Mouse (Mus musculus): ENCODE results near the gene Ifitm6. TPM values are rescaled to one million over a fixed set of nuclear protein-coding genes. Genes with fewer than 3 reads are reported as not detected.
A peak's percentile ranks its signal among the peaks of the same experiment; 100 is the strongest.
"Not testable (repeated sequence)": the region's sequence is repeated elsewhere in the genome, so short reads cannot be mapped to it uniquely, and the experiment has no call there.

The Ifitm6 gene
- polyA plus RNA-seq, 1 experiment from 2014 or later = 0.27 TPM

DNA sequence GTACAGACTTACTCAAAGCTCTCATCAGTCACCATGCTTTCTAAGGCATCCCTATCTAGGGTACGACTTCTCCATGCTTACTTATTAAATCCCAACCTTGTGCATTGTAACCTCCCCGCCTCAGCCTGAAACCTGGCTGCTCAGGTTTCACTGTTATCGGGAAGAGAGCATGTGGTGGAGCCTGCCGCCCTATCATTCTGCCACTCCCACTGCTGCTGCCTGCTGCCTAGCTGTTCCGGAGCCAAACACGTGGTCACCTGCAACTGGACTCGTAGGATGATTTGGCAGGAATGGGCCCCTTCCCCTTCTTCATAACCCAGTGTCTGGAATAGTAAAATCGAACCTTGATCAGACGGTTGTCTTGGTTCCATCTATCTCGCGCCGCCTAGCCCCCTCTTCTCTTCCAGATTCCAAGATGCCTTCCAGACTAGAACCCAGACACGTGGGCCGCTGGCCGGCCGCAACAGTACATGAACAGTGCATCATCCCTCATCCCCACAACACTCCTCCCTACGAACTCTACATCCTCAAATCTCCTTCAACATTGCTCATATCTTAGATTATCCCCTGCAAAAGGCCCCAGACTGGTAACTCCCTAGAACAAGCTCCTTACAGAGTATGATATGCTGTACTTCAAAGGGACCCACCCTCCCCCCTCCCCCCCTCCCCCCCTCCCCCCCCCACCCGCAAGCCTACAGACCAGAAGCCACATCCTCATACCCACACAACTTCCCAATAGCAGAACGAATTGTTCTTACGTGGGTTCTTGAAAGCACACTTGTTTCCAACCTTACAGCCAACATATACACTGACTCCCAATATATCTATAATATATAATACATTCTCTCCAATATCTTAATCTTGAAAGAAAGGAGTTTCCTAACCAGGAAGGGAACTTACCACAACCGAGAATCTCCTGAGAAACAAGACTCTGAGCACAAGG is 20.6 kb upstream of the Ifitm6 start:
- Histone ChIP-seq H3K4me2 (ENCODE audit: low read length) (no peak overlapping the region), H3K9ac (ENCODE audit: low read length) (no peak overlapping the region), H3K27me3 (replicated peaks; ENCODE audit: control insufficient read depth, insufficient read depth, low read length) (no peaks in the 10 kb centered on the region), H3K36me3 (ENCODE audit: control insufficient read depth, insufficient read depth, low read length) (no peaks in the 10 kb centered on the region), H3K4me1 (ENCODE audit: control insufficient read depth, insufficient read depth, low read length) (no peaks in the 10 kb centered on the region), H3K9me3 (replicated peaks; ENCODE audit: control insufficient read depth, low read length) (no peaks in the 10 kb centered on the region), H3K4me3 (ENCODE audit: low read depth, low read length) (no peak overlapping the region), H3K27ac (ENCODE audit: low read depth, low read length) (no peak overlapping the region)
- 85% methylated on average over 20 of the region's 21 CpGs for WGBS
- no peak for ATAC-seq
- DNase-seq (ENCODE audit: low spot score) = no peak

DNA sequence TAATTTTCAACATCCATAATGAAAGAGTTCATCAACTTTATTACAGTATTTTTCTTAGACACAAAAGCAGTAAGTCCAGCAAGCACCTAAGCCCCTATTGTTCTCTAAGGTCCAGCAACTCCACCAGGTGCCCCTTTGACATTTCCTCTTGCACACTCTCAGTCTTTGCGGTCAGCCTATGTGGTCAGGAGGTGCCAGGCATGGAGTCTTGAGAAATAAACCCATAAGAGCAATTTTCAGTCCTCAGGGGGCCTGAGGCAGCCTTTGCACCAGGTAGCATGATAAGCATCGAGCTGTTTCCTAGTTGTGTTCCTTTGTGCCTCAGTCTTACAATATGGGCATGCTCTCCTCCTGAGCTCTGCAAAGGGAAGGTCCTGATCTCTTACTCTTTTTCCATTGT is 18.9 kb upstream of the Ifitm6 start:
- H3K9me3 ChIP-seq (replicated peaks; ENCODE audit: control insufficient read depth, low read length); ATAC-seq; H3K27ac ChIP-seq (ENCODE audit: low read depth, low read length); H3K4me3 ChIP-seq (ENCODE audit: low read depth, low read length); H3K36me3 ChIP-seq (ENCODE audit: control insufficient read depth, insufficient read depth, low read length); DNase-seq (ENCODE audit: low spot score); H3K9ac ChIP-seq (ENCODE audit: low read length); H3K27me3 ChIP-seq (replicated peaks; ENCODE audit: control insufficient read depth, insufficient read depth, low read length); H3K4me1 ChIP-seq (ENCODE audit: control insufficient read depth, insufficient read depth, low read length); H3K4me2 ChIP-seq (ENCODE audit: low read length): not testable (repeated sequence)
- WGBS = 82% methylated on average over 1 of the region's 2 CpGs

DNA sequence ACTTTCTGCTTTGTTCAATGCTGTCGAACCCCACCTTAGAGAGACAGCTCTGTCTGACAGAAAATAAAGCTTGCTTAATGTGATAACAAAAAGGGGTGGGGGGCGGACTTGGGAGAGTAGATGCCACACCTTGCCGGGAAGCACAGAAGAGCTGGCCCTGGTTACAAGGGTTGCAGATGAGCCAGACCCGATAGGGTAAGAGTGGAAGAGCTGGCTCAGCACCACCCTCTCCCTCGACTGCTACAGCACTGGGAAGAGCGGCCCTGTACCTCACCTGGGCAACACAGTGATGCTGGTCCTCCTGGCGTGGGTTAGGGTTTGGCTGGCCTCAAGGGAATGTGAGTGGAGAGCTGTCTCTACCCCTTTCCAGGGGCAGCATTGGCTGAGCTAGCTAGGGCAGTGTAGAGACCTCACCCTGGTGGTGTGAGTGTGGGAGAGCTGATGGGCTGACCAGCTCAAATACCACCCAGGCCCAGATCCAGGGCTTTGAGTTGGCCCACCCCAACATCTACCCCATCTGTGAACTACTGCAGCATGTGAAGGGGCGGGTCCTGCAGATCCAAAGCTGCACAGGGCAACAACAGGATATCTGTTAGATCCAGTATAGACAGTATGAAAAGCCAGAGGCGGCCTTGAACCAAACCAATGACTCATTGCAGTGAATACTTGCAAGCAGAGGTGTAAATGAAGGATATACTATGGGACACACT is 14.9 kb upstream of the Ifitm6 start:
- H3K4me1 ChIP-seq (ENCODE audit: control insufficient read depth, insufficient read depth, low read length) = no peaks in the 10 kb centered on the region
- DNase-seq (ENCODE audit: low spot score) = no peak
- WGBS = 80% methylated on average over 9 of the region's 9 CpGs
- no peak overlapping the region for H3K4me3 ChIP-seq (ENCODE audit: low read depth, low read length)
- H3K4me2 ChIP-seq (ENCODE audit: low read length) = no peak overlapping the region
- no peaks in the 10 kb centered on the region for H3K9me3 ChIP-seq (replicated peaks; ENCODE audit: control insufficient read depth, low read length)
- no peak for ATAC-seq
- H3K27me3 ChIP-seq (replicated peaks; ENCODE audit: control insufficient read depth, insufficient read depth, low read length) = no peaks in the 10 kb centered on the region
- H3K27ac ChIP-seq (ENCODE audit: low read depth, low read length) = no peak overlapping the region
- no peak overlapping the region for H3K9ac ChIP-seq (ENCODE audit: low read length)
- no peaks in the 10 kb centered on the region for H3K36me3 ChIP-seq (ENCODE audit: control insufficient read depth, insufficient read depth, low read length)

DNA sequence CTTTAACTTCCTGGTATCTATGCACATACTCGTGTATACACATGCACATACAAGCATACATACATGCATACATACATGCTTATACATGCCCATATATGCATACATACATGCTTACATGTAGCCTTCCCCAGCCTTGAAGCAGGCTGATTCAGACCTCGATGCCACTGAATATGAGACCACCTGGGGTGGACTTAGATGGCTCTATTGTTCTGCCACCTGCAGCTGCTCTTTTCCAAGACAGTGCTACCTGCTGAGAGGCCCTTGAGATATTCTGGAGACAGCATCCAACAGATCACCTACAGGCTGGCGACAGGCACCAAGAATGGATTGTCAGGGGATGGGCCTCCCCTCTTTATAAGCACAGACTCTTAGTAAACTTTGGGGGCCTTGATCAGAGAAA is 12.7 kb upstream of the Ifitm6 start:
- peaks cover 3% of the 10 kb centered on the region; the same call in 1 of the 2 replicates for H3K4me1 ChIP-seq (ENCODE audit: control insufficient read depth, insufficient read depth, low read length)
- 34% methylated on average over 3 of the region's 3 CpGs for WGBS
- DNase-seq (ENCODE audit: low spot score) (no peak), ATAC-seq (no peak)
- H3K4me3 ChIP-seq (ENCODE audit: low read depth, low read length) = no peak overlapping the region
- H3K27ac ChIP-seq (ENCODE audit: low read depth, low read length) = no peak overlapping the region
- no peaks in the 10 kb centered on the region for H3K9me3 ChIP-seq (replicated peaks; ENCODE audit: control insufficient read depth, low read length)
- no peak overlapping the region for H3K4me2 ChIP-seq (ENCODE audit: low read length)
- H3K36me3 ChIP-seq (ENCODE audit: control insufficient read depth, insufficient read depth, low read length) = no peaks in the 10 kb centered on the region
- H3K27me3 ChIP-seq (replicated peaks; ENCODE audit: control insufficient read depth, insufficient read depth, low read length) = no peaks in the 10 kb centered on the region
- H3K9ac ChIP-seq (ENCODE audit: low read length) = no peak overlapping the region

DNA sequence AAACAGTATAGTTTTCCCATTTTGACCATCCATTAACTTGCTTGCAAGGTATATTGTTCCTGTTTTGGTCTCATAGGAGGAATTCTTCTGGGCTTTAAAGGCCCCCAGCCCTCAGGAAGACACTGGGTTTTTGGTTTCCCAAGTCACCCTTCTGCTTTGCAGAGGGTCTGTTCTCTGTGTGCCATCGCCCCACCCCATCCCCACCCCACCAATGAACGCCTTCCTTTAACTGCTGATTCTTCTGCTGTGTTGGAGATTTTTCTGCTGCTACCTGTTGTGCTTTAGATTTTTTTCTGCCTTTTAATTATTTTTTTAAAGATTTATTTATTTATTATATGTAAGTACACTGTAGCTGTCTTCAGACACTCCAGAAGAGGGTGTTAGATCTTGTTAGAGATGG is 11.1 kb upstream of the Ifitm6 start, which contains the start of gene Gm17387:
Gene Gm17387, plus strand, starts transcription at position 301 of the 400 bp plus-strand sequence.
- ATAC-seq = no peak
- H3K4me1 ChIP-seq (ENCODE audit: control insufficient read depth, insufficient read depth, low read length) = peaks cover 3% of the 10 kb centered on the region; the same call in 1 of the 2 replicates
- no peaks in the 10 kb centered on the region for H3K27me3 ChIP-seq (replicated peaks; ENCODE audit: control insufficient read depth, insufficient read depth, low read length)
- no peaks in the 10 kb centered on the region for H3K36me3 ChIP-seq (ENCODE audit: control insufficient read depth, insufficient read depth, low read length)
- no peaks in the 10 kb centered on the region for H3K9me3 ChIP-seq (replicated peaks; ENCODE audit: control insufficient read depth, low read length)
- no peak within 1 kb of the TSS for H3K9ac ChIP-seq (ENCODE audit: low read length)
- no peak for DNase-seq (ENCODE audit: low spot score)
- no peak within 1 kb of the TSS for H3K4me2 ChIP-seq (ENCODE audit: low read length)
- H3K27ac ChIP-seq (ENCODE audit: low read depth, low read length) = no peak within 1 kb of the TSS
- H3K4me3 ChIP-seq (ENCODE audit: low read depth, low read length) = no peak within 1 kb of the TSS
- WGBS = 93% methylated on average over 2 of the region's 2 CpGs

DNA sequence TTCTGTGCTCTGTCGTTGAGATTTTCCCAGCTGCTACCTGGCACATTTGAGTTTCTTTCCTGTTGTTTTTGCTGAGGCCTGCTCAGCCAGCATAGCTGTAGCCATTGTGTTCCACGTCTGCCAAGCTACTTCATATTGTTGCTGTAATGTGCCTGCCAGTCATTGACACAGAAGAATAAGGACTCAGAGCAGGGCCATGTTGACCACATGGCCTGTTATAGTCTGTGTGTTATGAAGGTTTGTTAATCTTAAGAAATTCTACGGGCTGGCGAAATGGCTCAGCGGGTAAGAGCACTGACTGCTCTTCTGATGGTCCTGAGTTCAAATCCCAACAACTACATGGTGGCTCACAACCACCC is 9.0 kb upstream of the Ifitm6 start:
- Histone ChIP-seq H3K4me1 (ENCODE audit: control insufficient read depth, insufficient read depth, low read length) (peaks cover 3% of the 10 kb centered on the region; the same call in 1 of the 2 replicates), H3K9me3 (replicated peaks; ENCODE audit: control insufficient read depth, low read length) (no peaks in the 10 kb centered on the region), H3K4me3 (ENCODE audit: low read depth, low read length) (no peak overlapping the region), H3K4me2 (ENCODE audit: low read length) (no peak overlapping the region), H3K9ac (ENCODE audit: low read length) (no peak overlapping the region), H3K36me3 (ENCODE audit: control insufficient read depth, insufficient read depth, low read length) (no peaks in the 10 kb centered on the region), H3K27ac (ENCODE audit: low read depth, low read length) (no peak overlapping the region), H3K27me3 (replicated peaks; ENCODE audit: control insufficient read depth, insufficient read depth, low read length) (no peaks in the 10 kb centered on the region)
- DNase-seq (ENCODE audit: low spot score) (no peak), ATAC-seq (peak; percentile 69)
- 26% methylated on average over 5 of the region's 5 CpGs for WGBS

DNA sequence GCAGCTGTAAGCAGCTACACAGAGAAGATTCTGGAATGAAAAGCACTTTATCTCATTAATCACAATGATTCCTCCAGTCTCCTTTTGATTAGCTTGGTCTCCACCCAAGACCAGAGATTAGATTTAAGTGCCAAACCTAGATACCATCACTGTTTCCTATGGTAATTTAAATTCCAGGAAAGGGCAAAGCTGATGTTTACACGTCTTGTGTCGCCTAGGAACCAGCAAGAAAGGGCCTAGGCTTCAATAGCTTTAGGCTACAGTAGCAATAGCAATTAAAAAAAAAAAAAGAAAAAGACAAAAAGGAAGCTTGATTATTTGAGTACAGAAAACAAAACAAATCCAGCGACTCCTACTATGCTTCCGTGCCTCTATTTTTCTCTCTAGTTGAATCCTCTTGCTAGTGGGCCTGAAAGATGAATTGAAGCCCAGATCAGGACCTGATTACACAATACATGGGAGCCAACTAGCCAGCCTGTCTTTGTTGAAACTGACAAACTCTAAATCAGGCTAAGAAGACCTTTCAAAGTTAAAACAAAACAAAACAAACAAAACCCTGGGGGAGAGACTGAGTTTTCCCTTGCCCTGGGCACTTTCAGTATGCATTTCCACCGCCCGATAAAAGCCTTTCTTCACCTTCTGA is 8.5 kb upstream of the Ifitm6 start:
- Histone ChIP-seq H3K9ac (ENCODE audit: low read length) (no peak overlapping the region), H3K4me2 (ENCODE audit: low read length) (no peak overlapping the region), H3K36me3 (ENCODE audit: control insufficient read depth, insufficient read depth, low read length) (no peaks in the 10 kb centered on the region), H3K27me3 (replicated peaks; ENCODE audit: control insufficient read depth, insufficient read depth, low read length) (no peaks in the 10 kb centered on the region), H3K9me3 (replicated peaks; ENCODE audit: control insufficient read depth, low read length) (no peaks in the 10 kb centered on the region), H3K4me3 (ENCODE audit: low read depth, low read length) (no peak overlapping the region), H3K4me1 (ENCODE audit: control insufficient read depth, insufficient read depth, low read length) (peaks cover 3% of the 10 kb centered on the region; the same call in 1 of the 2 replicates), H3K27ac (ENCODE audit: low read depth, low read length) (peak overlapping the region; percentile 57; the same call in 1 of the 2 replicates)
- DNase-seq (ENCODE audit: low spot score) (peak; percentile 75), ATAC-seq (peak; percentile 64)
- 3% methylated on average over 6 of the region's 6 CpGs for WGBS

DNA sequence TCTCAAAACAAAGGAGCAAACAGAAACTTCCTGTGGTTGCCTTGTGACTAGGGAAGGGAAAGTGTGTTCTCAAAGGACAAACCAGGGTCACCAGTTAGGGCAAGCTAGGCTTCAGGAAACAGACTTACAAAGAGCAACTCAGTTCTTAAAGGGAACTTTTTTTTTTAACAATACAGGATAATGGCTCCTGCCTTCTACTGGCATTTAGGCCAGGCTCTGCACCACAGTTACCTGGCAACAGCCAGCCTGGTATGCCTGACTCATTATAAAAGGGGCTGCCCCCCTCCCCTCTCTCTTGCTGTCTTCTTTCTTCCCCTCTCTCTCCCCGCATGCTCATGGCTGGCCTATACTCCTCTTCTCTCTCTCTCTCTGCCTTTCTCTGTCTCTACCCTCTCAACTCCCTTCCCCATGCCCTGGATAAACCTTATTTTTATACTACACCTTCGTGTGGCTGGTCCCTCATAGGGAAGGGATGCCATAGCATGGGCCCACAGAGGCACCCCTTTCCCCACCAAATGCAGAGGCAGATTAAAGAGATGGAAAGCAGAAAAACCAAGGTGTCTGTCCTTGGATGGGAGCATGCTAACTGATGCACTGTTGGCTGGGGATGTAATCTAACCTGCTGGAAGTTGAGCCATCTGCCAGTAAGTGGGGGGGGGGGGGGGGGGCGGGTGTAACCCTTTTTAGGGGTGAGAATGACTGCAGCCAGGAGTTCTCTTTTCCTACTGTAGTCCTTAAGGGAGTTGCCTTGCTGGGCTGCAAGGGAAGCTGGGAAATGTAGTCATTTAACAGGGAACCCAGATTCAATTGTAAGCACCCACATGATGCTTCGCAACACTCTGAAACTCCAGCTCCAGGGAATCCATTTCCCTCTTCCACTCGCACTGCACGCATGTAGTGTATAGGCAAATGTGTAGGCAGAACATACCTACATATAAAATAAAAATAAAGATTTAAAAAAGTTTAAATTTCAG is 7.4 kb upstream of the Ifitm6 start:
- H3K4me3 ChIP-seq (ENCODE audit: low read depth, low read length) = no peak overlapping the region
- H3K9me3 ChIP-seq (replicated peaks; ENCODE audit: control insufficient read depth, low read length) = no peaks in the 10 kb centered on the region
- no peak overlapping the region for H3K4me2 ChIP-seq (ENCODE audit: low read length)
- peaks cover 3% of the 10 kb centered on the region; the same call in 1 of the 2 replicates for H3K4me1 ChIP-seq (ENCODE audit: control insufficient read depth, insufficient read depth, low read length)
- H3K36me3 ChIP-seq (ENCODE audit: control insufficient read depth, insufficient read depth, low read length) = no peaks in the 10 kb centered on the region
- no peak overlapping the region for H3K9ac ChIP-seq (ENCODE audit: low read length)
- H3K27me3 ChIP-seq (replicated peaks; ENCODE audit: control insufficient read depth, insufficient read depth, low read length) = no peaks in the 10 kb centered on the region
- ATAC-seq = peak; percentile 70
- WGBS = 11% methylated on average over 6 of the region's 6 CpGs
- peak; percentile 70 for DNase-seq (ENCODE audit: low spot score)
- H3K27ac ChIP-seq (ENCODE audit: low read depth, low read length) = peak overlapping the region; percentile 57; the same call in 1 of the 2 replicates
